Mouse (Mus musculus) CH12.LX (cell line): ENCODE data around the gene Zfp423. TPM values are rescaled to one million over a fixed set of nuclear protein-coding genes. Genes with fewer than 3 reads are reported as not detected.

ENCODE experiments used
- DNase-seq: peaks from one replicate; pipeline ENCODE4 v3.0.0-alpha.2; 2013; ENCODE audit errors: extremely low read depth
- H3K27ac ChIP-seq: 2 replicates; pipeline ENCODE4 v1.5.1; 2012; ENCODE audit warnings: low read depth, mild to moderate bottlenecking, control low read depth, moderate library complexity; ENCODE audit not compliant: insufficient read depth
- H3K27me3 ChIP-seq: replicated peaks from 2 replicates; pipeline ENCODE3; 2012; ENCODE audit warnings: inconsistent platforms
- H3K36me3 ChIP-seq, 2 experiments: replicated peaks in 1 of 2; 2 replicates each; pipeline versions ENCODE3 to v1.6.1; 2012; ENCODE audit warnings: inconsistent platforms in 1 of 2, low read length in 1 of 2, mild to moderate bottlenecking in 1 of 2, mixed read lengths in 1 of 2, moderate library complexity in 1 of 2; ENCODE audit not compliant: control insufficient read depth in 1 of 2, insufficient read depth in 1 of 2
- H3K4me1 ChIP-seq, 2 experiments: 2 replicates each; pipeline ENCODE4 v1.6.1; 2012; ENCODE audit warnings: inconsistent platforms in 1 of 2, moderate library complexity in 1 of 2; ENCODE audit not compliant: insufficient read depth in 2 of 2, control insufficient read depth in 1 of 2
- H3K4me2 ChIP-seq: 2 replicates; pipeline ENCODE4 v1.6.1; 2012; ENCODE audit warnings: low read depth, mild to moderate bottlenecking, control low read depth; ENCODE audit not compliant: poor library complexity, insufficient read depth, severe bottlenecking
- H3K4me3 ChIP-seq, 3 experiments: fragments of 150-350 bp in 1 of 3; sonication (generic) in 1 of 3; replicated peaks in 1 of 3; 2 replicates each; pipeline versions ENCODE3 to v1.5.1; 2011 to 2012; ENCODE audit warnings: low read depth in 2 of 3, low read length in 2 of 3, mild to moderate bottlenecking in 2 of 3, moderate library complexity in 2 of 3, control low read depth in 1 of 3, improper control_type of control experiment in 1 of 3, inconsistent platforms in 1 of 3, mixed read lengths in 1 of 3; ENCODE audit not compliant: poor library complexity in 1 of 3
- H3K79me2 ChIP-seq: replicated peaks from 2 replicates; pipeline ENCODE4 v1.6.1; 2012; ENCODE audit warnings: mild to moderate bottlenecking, moderate library complexity; ENCODE audit not compliant: control insufficient read depth, poor library complexity, insufficient read depth, severe bottlenecking; ENCODE audit errors: extremely low read depth
- H3K9ac ChIP-seq: 2 replicates; pipeline ENCODE4 v1.6.1; 2012; ENCODE audit warnings: low read depth, mild to moderate bottlenecking, control low read depth, moderate library complexity; ENCODE audit not compliant: insufficient read depth
- H3K9me3 ChIP-seq: replicated peaks from 2 replicates; pipeline ENCODE3; 2012; ENCODE audit warnings: low read length, inconsistent platforms, mixed read lengths
- ELF1 ChIP-seq: IDR thresholded peaks from 2 replicates; pipeline ENCODE4 v1.6.1; 2014; ENCODE audit warnings: low read depth, mild to moderate bottlenecking, inconsistent platforms, low read length, improper control_type of control experiment
- HCFC1 ChIP-seq: IDR thresholded peaks from 2 replicates; pipeline ENCODE4 v1.6.1; 2012; ENCODE audit warnings: low read depth, mild to moderate bottlenecking, inconsistent platforms, low read length, improper control_type of control experiment
- JUN ChIP-seq: IDR thresholded peaks from 2 replicates; pipeline ENCODE4 v1.6.1; 2011; ENCODE audit warnings: low read depth, mild to moderate bottlenecking, low read length, improper control_type of control experiment, moderate library complexity; ENCODE audit not compliant: insufficient read depth
- JUND ChIP-seq: conservative IDR thresholded peaks from 2 replicates; pipeline ENCODE4 v1.6.1; 2011; ENCODE audit warnings: low read depth, low read length, improper control_type of control experiment
- MAFK ChIP-seq: IDR thresholded peaks from 2 replicates; pipeline ENCODE4 v1.6.1; 2011; ENCODE audit warnings: low read length, improper control_type of control experiment; ENCODE audit not compliant: insufficient replicate concordance
- MEF2A ChIP-seq: IDR thresholded peaks from 2 replicates; pipeline ENCODE4 v1.6.1; 2014; ENCODE audit warnings: low read depth, mild to moderate bottlenecking, inconsistent platforms, low read length, improper control_type of control experiment, borderline replicate concordance
- NELFE ChIP-seq: IDR thresholded peaks from 2 replicates; pipeline ENCODE4 v1.6.1; 2011; ENCODE audit warnings: low read depth, low read length, improper control_type of control experiment
- PAX5 ChIP-seq: IDR thresholded peaks from 2 replicates; pipeline ENCODE4 v1.6.1; 2012; ENCODE audit warnings: low read length, inconsistent platforms, mixed read lengths
- RCOR1 ChIP-seq: conservative IDR thresholded peaks from 2 replicates; pipeline ENCODE4 v1.6.1; 2012; ENCODE audit warnings: low read depth, mild to moderate bottlenecking, inconsistent platforms, low read length, improper control_type of control experiment
- TBP ChIP-seq: conservative IDR thresholded peaks from 2 replicates; pipeline ENCODE4 v1.6.1; 2011; ENCODE audit warnings: low read depth, low read length, improper control_type of control experiment
- UBTF ChIP-seq: IDR thresholded peaks from 2 replicates; pipeline ENCODE4 v1.6.1; 2012; ENCODE audit warnings: low read depth, mild to moderate bottlenecking, inconsistent platforms, low read length, improper control_type of control experiment, moderate library complexity
- USF1 ChIP-seq: IDR thresholded peaks from 2 replicates; pipeline ENCODE4 v1.6.1; 2014; ENCODE audit warnings: low read depth, mild to moderate bottlenecking, inconsistent platforms, low read length, improper control_type of control experiment
- USF2 ChIP-seq: conservative IDR thresholded peaks from 2 replicates; pipeline ENCODE4 v1.6.1; 2011; ENCODE audit warnings: low read depth, low read length, improper control_type of control experiment
- ZC3H11A ChIP-seq: IDR thresholded peaks from 2 replicates; pipeline ENCODE4 v1.6.1; 2012; ENCODE audit warnings: low read depth, mild to moderate bottlenecking, inconsistent platforms, low read length, improper control_type of control experiment
- dilution Hi-C: fragments of 300-500 bp; cut with MboI; formaldehyde crosslinking; loops from 2 replicates; pipeline ENCODE4 v1.14.3; 2020; ENCODE audit warnings: low sequenced_read_pairs; ENCODE audit not compliant: extremely low pct_unique_long_range_greater_than_20kb, extremely low pct_ligation_motif_present
- in situ Hi-C: fragments of 300-500 bp; cut with MboI; formaldehyde crosslinking; loops from 3 replicates; pipeline ENCODE4 v1.14.3; 2019; ENCODE audit warnings: low sequenced_read_pairs, low pct_ligation_motif_present, low pct_unique_long_range_greater_than_20kb, mixed read lengths
- polyA plus RNA-seq: library from polyadenylated mRNA; unstranded; fragments of >175 nt; gene quantifications from 2 replicates; pipeline ENCODE4 v1.2.1, GENCODE M21; 2012; ENCODE audit warnings: low read depth; ENCODE audit not compliant: insufficient read length
- total RNA-seq, 2 experiments: library from RNA; depleted of rRNA; stranded (reverse); fragments of 300-350 nt in 1 of 2; fragments of >200 nt in 1 of 2; gene quantifications; 2 replicates each; pipeline ENCODE4 v1.2.3; 2012 to 2014

Gene Zfp423
- total and polyA plus RNA-seq, 3 experiments, result 0.25 to 2.7 (median 0.32) TPM

DNA sequence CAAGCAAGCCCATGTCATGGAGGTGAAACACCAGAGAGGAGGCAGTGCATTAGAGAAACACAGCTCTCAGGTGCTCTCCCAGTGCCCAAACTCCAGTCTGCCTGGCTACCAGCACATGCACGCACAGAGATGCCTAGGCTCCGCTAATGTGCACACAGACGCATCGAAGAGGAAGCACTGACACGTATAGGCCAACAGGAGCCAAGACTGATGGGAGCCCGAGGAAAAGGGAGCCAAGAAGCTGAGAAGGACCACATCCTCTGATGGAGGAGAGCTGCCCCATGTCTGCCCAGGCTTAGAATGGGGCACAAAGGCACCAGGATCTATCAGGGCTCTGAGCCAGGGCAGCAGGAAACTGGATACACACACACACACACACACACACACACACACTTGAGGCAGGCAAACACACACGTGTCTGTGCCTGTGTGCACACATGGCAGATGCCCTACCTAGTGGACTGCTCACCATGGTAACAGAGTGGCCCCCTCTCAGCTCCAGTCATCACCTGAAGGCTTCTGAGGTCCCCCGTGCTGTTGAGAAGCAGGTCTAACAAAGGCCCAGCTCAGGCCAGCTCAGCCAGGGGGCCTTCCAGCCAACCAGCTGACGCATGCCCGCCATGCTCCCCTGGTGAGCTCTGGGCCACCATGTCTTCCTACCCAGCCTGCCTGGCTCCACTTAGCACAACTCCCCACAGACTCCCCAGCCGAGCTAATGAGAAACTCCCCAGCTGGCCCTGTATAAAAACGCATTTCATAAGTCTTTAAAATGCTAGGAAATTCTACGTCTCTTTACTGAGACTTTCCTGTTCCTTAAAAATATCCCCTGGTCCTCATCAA, 64.0 kb downstream of the Zfp423 start:
- in situ Hi-C loops, result no loop called here
- Histone ChIP-seq H3K27me3 (no peaks in the 10 kb centered on the region), H3K9ac (no peak overlapping the region), H3K4me1 (peaks cover 7 to 10% of the 10 kb centered on the region in 2 experiments; a peak in 3 of 4 replicates), H3K27ac (no peak overlapping the region), H3K9me3 (no peaks in the 10 kb centered on the region), H3K79me2 (no peaks in the 10 kb centered on the region), H3K4me3 (no peak overlapping the region), H3K4me2 (no peak overlapping the region), H3K36me3 (no peaks in the 10 kb centered on the region)
- DNase-seq, result no peak
- TF ChIP-seq JUN (no peak), TBP (no peak), PAX5 (no peak), NELFE (no peak), RCOR1 (no peak), MEF2A (no peak), JUND (no peak)
- dilution Hi-C loops, result no loop called here

GRCm38 (mm10) chr8:87894287-87894686, 65.1 kb downstream of the Zfp423 start:
- no peaks in the 10 kb centered on the region for H3K9me3 ChIP-seq
- H3K9ac ChIP-seq, result no peak overlapping the region
- dilution Hi-C loops (no loop called here), in situ Hi-C loops (no loop called here)
- DNase-seq, result no peak
- peaks cover 7 to 10% of the 10 kb centered on the region in 2 experiments; a peak in 3 of 4 replicates for H3K4me1 ChIP-seq
- no peaks in the 10 kb centered on the region for H3K36me3 ChIP-seq
- H3K79me2 ChIP-seq, result no peaks in the 10 kb centered on the region
- no peak overlapping the region for H3K27ac ChIP-seq
- no peaks in the 10 kb centered on the region for H3K27me3 ChIP-seq
- no peak overlapping the region for H3K4me3 ChIP-seq
- no peak overlapping the region for H3K4me2 ChIP-seq
- no peak for TF ChIP-seq TBP
- TF ChIP-seq MAFK, result no peak
- TF ChIP-seq JUND, result no peak
- no peak for TF ChIP-seq USF2
- TF ChIP-seq HCFC1, result no peak
- TF ChIP-seq UBTF, result no peak
- no peak for TF ChIP-seq ZC3H11A
- no peak for TF ChIP-seq ELF1
- TF ChIP-seq USF1, result no peak
